Comparison of ENCODE assay signal across 24 mouse cellular contexts in the genomic region with DNA sequence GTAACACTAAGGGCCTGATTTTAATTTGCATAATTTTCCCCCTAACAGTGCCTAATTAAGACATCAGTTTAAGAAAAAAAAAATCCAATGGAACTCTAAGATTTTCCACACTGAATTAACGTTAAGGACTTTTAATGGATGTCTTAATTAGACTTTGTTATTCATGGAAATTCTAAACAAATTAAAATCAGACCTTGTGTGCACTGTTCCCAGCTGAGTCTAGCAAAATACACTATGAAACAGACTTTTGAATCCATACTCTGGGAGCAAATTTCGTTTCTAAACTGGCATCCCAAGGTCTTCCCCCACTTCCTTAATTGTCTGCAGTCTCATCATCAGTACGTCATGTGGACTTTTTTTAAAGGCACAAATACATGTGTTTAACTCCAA.
DNase-seq lines count a peak whose midpoint lies in the region; ATAC-seq and TF ChIP-seq lines count a peak whose summit lies in the region.
"Had no signal": no experiment of that assay in that cellular context is flagged by ENCODE, and none has a peak within 500 bp of the region (broad histone marks: within the 10 kb centered on the region; RNA-seq: fewer than 3 reads in every experiment).

No protein-coding gene starts in this region.

- H3K9ac ChIP-seq in forebrain, embryonic 11.5 days (ENCODE audit: low read length): no peak overlapping the region
- no peak overlapping the region for H3K9ac ChIP-seq in midbrain, embryonic 14.5 days (replicated peaks; ENCODE audit: low read length)
- no peak overlapping the region for H3K9ac ChIP-seq in midbrain, postnatal 0 days (replicated peaks; ENCODE audit: low read length, poor library complexity, severe bottlenecking)
- H3K9ac ChIP-seq in forebrain, embryonic 14.5 days (ENCODE audit: low read length): no peak overlapping the region
- H3K9ac ChIP-seq in kidney, embryonic 14.5 days (ENCODE audit: low read depth, low read length): no peak overlapping the region
- H3K9ac ChIP-seq: embryonic facial prominence, embryonic 13.5 days; hindbrain, embryonic 12.5 days; hindbrain, embryonic 15.5 days had no signal

- DNase-seq in forebrain, embryonic 11.5 days (ENCODE audit: low spot score): no peak
- DNase-seq in forebrain, embryonic 10.5 days (ENCODE audit: extremely low spot score, low spot score): no peak
- peak; percentile 38 for DNase-seq in midbrain, embryonic 14.5 days
- no peak for DNase-seq in midbrain, postnatal 0 days (ENCODE audit: low spot score)
- DNase-seq in Muller cell, postnatal 12 days (ENCODE audit: inconsistent ontology term): peak; percentile 66
- DNase-seq in forebrain, embryonic 14.5 days (ENCODE audit: low spot score): peak; percentile 80
- no peak for DNase-seq in urinary bladder, adult 2 months (ENCODE audit: low spot score)
- DNase-seq: adrenal gland, postnatal 10 days; adrenal gland, postnatal 36 days; cerebellum, adult 11 months; cerebellum, adult 2 months; cerebellum, adult 9-11 months; cerebellum, postnatal 36 days; embryo, embryonic 11 days; gastrocnemius, adult 2 months; gastrocnemius, postnatal 14 days had no signal

- H3K9me3 ChIP-seq in forebrain, embryonic 11.5 days (ENCODE audit: control insufficient read depth, low read length): no peaks in the 10 kb centered on the region
- no peaks in the 10 kb centered on the region for H3K9me3 ChIP-seq in forebrain, embryonic 10.5 days
- no peaks in the 10 kb centered on the region for H3K9me3 ChIP-seq in midbrain, embryonic 14.5 days (ENCODE audit: control insufficient read depth, low read length)
- H3K9me3 ChIP-seq in midbrain, postnatal 0 days (ENCODE audit: low read length): no peaks in the 10 kb centered on the region
- H3K9me3 ChIP-seq in forebrain, embryonic 14.5 days (replicated peaks; ENCODE audit: control insufficient read depth, low read length): no peaks in the 10 kb centered on the region
- H3K9me3 ChIP-seq in kidney, embryonic 14.5 days (ENCODE audit: control insufficient read depth, low read length): no peaks in the 10 kb centered on the region
- H3K9me3 ChIP-seq: embryonic facial prominence, embryonic 10.5 days; embryonic facial prominence, embryonic 13.5 days; hindbrain, embryonic 12.5 days; hindbrain, embryonic 15.5 days had no signal

- H3K36me3 ChIP-seq in forebrain, embryonic 11.5 days (ENCODE audit: control insufficient read depth, insufficient read depth, low read length): no peaks in the 10 kb centered on the region
- H3K36me3 ChIP-seq in forebrain, embryonic 10.5 days (replicated peaks): peaks cover 47% of the 10 kb centered on the region
- peaks cover 20% of the 10 kb centered on the region; the same call in 1 of the 2 replicates for H3K36me3 ChIP-seq in midbrain, embryonic 14.5 days (ENCODE audit: control insufficient read depth, insufficient read depth, low read length)
- H3K36me3 ChIP-seq in midbrain, postnatal 0 days (ENCODE audit: insufficient read depth, low read length): no peaks in the 10 kb centered on the region
- H3K36me3 ChIP-seq in forebrain, embryonic 14.5 days (ENCODE audit: control insufficient read depth, insufficient read depth, low read length): peaks cover 59% of the 10 kb centered on the region
- peaks cover 24% of the 10 kb centered on the region for H3K36me3 ChIP-seq in kidney, embryonic 14.5 days (ENCODE audit: control insufficient read depth, insufficient read depth, low read length)
- H3K36me3 ChIP-seq: hindbrain, embryonic 15.5 days had no signal

- H3K4me1 ChIP-seq in forebrain, embryonic 11.5 days (replicated peaks; ENCODE audit: control insufficient read depth, insufficient read depth, low read length): peaks cover 2% of the 10 kb centered on the region; the same call in 1 of the 2 replicates
- peaks cover 13% of the 10 kb centered on the region; the same call in 1 of the 2 replicates for H3K4me1 ChIP-seq in forebrain, embryonic 10.5 days
- no peaks in the 10 kb centered on the region for H3K4me1 ChIP-seq in midbrain, embryonic 14.5 days (ENCODE audit: control insufficient read depth, insufficient read depth, low read length)
- no peaks in the 10 kb centered on the region for H3K4me1 ChIP-seq in midbrain, postnatal 0 days (ENCODE audit: insufficient read depth, low read length)
- H3K4me1 ChIP-seq in forebrain, embryonic 14.5 days (ENCODE audit: control insufficient read depth, insufficient read depth, low read length): peaks cover 16% of the 10 kb centered on the region
- H3K4me1 ChIP-seq in kidney, embryonic 14.5 days (ENCODE audit: control insufficient read depth, insufficient read depth, low read length): no peaks in the 10 kb centered on the region
- H3K4me1 ChIP-seq: embryonic facial prominence, embryonic 10.5 days; hindbrain, embryonic 12.5 days; hindbrain, embryonic 15.5 days had no signal

- H3K27ac ChIP-seq in forebrain, embryonic 11.5 days (ENCODE audit: low read depth, low read length): no peak overlapping the region
- no peak overlapping the region for H3K27ac ChIP-seq in forebrain, embryonic 10.5 days
- H3K27ac ChIP-seq in midbrain, embryonic 14.5 days (replicated peaks; ENCODE audit: low read depth, low read length): no peak overlapping the region
- no peak overlapping the region for H3K27ac ChIP-seq in midbrain, postnatal 0 days (ENCODE audit: low read depth, low read length)
- no peak overlapping the region for H3K27ac ChIP-seq in forebrain, embryonic 14.5 days (ENCODE audit: low read depth, low read length)
- no peak overlapping the region for H3K27ac ChIP-seq in kidney, embryonic 14.5 days (ENCODE audit: low read depth, low read length)
- H3K27ac ChIP-seq: embryonic facial prominence, embryonic 10.5 days; embryonic facial prominence, embryonic 13.5 days; gastrocnemius, adult 2 months; hindbrain, embryonic 12.5 days; hindbrain, embryonic 15.5 days had no signal

- no peak for TF ChIP-seq CTCF in midbrain, postnatal 0 days (IDR thresholded peaks at IDR 0.05)

- WGBS in forebrain, embryonic 11.5 days: 40% methylated on average over 3 of the region's 3 CpGs
- WGBS in forebrain, embryonic 10.5 days: 74% methylated on average over 3 of the region's 3 CpGs
- WGBS in midbrain, embryonic 14.5 days: 48% methylated on average over 3 of the region's 3 CpGs
- 44% methylated on average over 3 of the region's 3 CpGs for WGBS in midbrain, postnatal 0 days
- WGBS in forebrain, embryonic 14.5 days: 9% methylated on average over 3 of the region's 3 CpGs
- 86% methylated on average over 3 of the region's 3 CpGs for WGBS in kidney, embryonic 14.5 days

- H3K4me2 ChIP-seq in forebrain, embryonic 11.5 days (ENCODE audit: low read depth, low read length, severe bottlenecking): no peak overlapping the region
- no peak overlapping the region for H3K4me2 ChIP-seq in midbrain, embryonic 14.5 days (ENCODE audit: low read length)
- no peak overlapping the region for H3K4me2 ChIP-seq in midbrain, postnatal 0 days (ENCODE audit: low read depth, low read length, poor library complexity, severe bottlenecking)
- H3K4me2 ChIP-seq in forebrain, embryonic 14.5 days (ENCODE audit: low read length): no peak overlapping the region
- no peak overlapping the region for H3K4me2 ChIP-seq in kidney, embryonic 14.5 days (replicated peaks; ENCODE audit: low read depth, low read length)
- H3K4me2 ChIP-seq: embryonic facial prominence, embryonic 13.5 days; heart, embryonic 11.5 days; hindbrain, embryonic 12.5 days; hindbrain, embryonic 15.5 days had no signal

- peak; percentile 55; the same call in 1 of the 2 replicates for ATAC-seq in forebrain, embryonic 11.5 days (replicated peaks; ENCODE audit: low FRiP score)
- no peak for ATAC-seq in midbrain, embryonic 14.5 days (ENCODE audit: low FRiP score, low TSS enrichment)
- no peak for ATAC-seq in midbrain, postnatal 0 days (ENCODE audit: low FRiP score)
- ATAC-seq in forebrain, embryonic 14.5 days: peak; percentile 67
- no peak for ATAC-seq in kidney, embryonic 14.5 days (ENCODE audit: low FRiP score, low TSS enrichment)
- ATAC-seq: Patski had no signal

- no peak overlapping the region for H3K4me3 ChIP-seq in forebrain, embryonic 11.5 days (ENCODE audit: low read depth, low read length)
- no peak overlapping the region for H3K4me3 ChIP-seq in forebrain, embryonic 10.5 days
- no peak overlapping the region for H3K4me3 ChIP-seq in midbrain, embryonic 14.5 days (replicated peaks; ENCODE audit: low read depth, low read length)
- no peak overlapping the region for H3K4me3 ChIP-seq in midbrain, postnatal 0 days (ENCODE audit: low read depth, low read length)
- H3K4me3 ChIP-seq in forebrain, embryonic 14.5 days (ENCODE audit: low read depth, low read length): no peak overlapping the region
- H3K4me3 ChIP-seq in kidney, embryonic 14.5 days (ENCODE audit: low read length): no peak overlapping the region
- H3K4me3 ChIP-seq: embryonic facial prominence, embryonic 10.5 days; embryonic facial prominence, embryonic 13.5 days; erythroblast, embryonic 14.5 days; gastrocnemius, adult 2 months; hindbrain, embryonic 12.5 days; hindbrain, embryonic 15.5 days had no signal

- H3K27me3 ChIP-seq in forebrain, embryonic 11.5 days (ENCODE audit: control insufficient read depth, insufficient read depth, low read length): no peaks in the 10 kb centered on the region
- H3K27me3 ChIP-seq in forebrain, embryonic 10.5 days (ENCODE audit: poor library complexity, severe bottlenecking): no peaks in the 10 kb centered on the region
- H3K27me3 ChIP-seq in midbrain, embryonic 14.5 days (ENCODE audit: control insufficient read depth, insufficient read depth, low read length): no peaks in the 10 kb centered on the region
- no peaks in the 10 kb centered on the region for H3K27me3 ChIP-seq in midbrain, postnatal 0 days (ENCODE audit: insufficient read depth, low read length)
- H3K27me3 ChIP-seq in forebrain, embryonic 14.5 days (replicated peaks; ENCODE audit: control insufficient read depth, insufficient read depth, low read length): no peaks in the 10 kb centered on the region
- H3K27me3 ChIP-seq in kidney, embryonic 14.5 days (ENCODE audit: control insufficient read depth, insufficient read depth, low read length): no peaks in the 10 kb centered on the region
- H3K27me3 ChIP-seq: embryonic facial prominence, embryonic 13.5 days; hindbrain, embryonic 12.5 days; hindbrain, embryonic 15.5 days; Patski had no signal

Comparison
In these comparisons a context has a peak if more than half of its experiments do, and no peak if none do; other contexts are left out.
1. DNase-seq: peak in midbrain, embryonic 14.5 days (single experiment), Muller cell, postnatal 12 days (single experiment) and forebrain, embryonic 14.5 days (single experiment); none in forebrain, embryonic 11.5 days (single experiment), forebrain, embryonic 10.5 days (single experiment), midbrain, postnatal 0 days (single experiment) and urinary bladder, adult 2 months (single experiment).
2. ATAC-seq: peak in forebrain, embryonic 11.5 days (single experiment) and forebrain, embryonic 14.5 days (single experiment); none in midbrain, embryonic 14.5 days (single experiment), midbrain, postnatal 0 days (single experiment) and kidney, embryonic 14.5 days (single experiment).